Mouse (Mus musculus): ENCODE measurements around the gene Parg. TPM values are rescaled to one million over a fixed set of nuclear protein-coding genes. Genes with fewer than 3 reads are reported as not detected.
A peak's percentile ranks its signal among the peaks of the same experiment; 100 is the strongest.

Parg gene
- polyA plus RNA-seq, 1 experiment from 2014 or later: 47.5 TPM

DNA sequence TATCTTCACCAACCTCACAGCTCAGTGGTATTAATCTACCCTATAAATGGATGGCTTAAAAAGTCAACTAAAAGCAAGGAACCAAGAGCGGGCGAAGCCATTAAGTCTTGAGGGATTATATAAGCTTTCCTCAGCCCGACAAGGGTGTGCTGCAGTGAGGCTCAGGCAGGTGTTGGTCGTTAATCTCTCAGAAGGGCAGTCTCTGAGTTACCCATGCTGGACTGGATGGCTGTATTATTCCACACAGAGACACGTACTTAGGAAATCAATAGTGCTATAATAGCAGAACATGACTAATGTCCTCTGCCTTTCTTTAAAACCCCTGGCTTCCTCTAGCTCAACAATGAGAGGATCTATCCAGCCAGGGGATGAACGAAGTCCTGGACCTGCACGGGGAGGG is 100.7 kb downstream of the Parg start:
- H3K27me3 ChIP-seq (ENCODE audit: low read depth, poor library complexity, severe bottlenecking): no peaks in the 10 kb centered on the region
- no peak overlapping the region for H3K4me3 ChIP-seq
- H3K27ac ChIP-seq (replicated peaks): no peak overlapping the region
- 89% methylated on average over 7 of the region's 7 CpGs for WGBS
- peaks cover 31% of the 10 kb centered on the region for H3K36me3 ChIP-seq
- no peaks in the 10 kb centered on the region for H3K9me3 ChIP-seq (replicated peaks)
- 0 out of 2 replicates have a peak, but pooled peaks cover 3% of the 10 kb centered on the region for H3K4me1 ChIP-seq
- DNase-seq (ENCODE audit: low spot score): no peak

DNA sequence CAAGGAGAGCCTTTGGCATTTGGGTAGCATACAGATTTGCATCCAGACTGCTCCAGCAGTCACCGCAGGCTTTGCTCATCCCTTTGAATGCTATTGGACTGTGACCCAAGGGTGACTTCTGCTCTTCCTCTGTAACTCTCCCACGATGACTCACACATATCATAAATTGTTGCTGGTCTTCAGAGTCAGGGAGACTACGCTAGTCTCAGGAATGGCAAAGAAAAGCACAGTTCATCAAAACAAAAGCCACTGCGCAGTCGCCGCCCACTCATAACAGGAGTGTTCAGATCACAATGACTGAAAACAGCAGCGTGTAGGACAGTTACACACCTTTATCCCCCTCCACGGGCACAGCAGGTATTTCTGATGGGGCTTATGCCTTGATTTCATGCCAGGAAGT is 103.2 kb downstream of the Parg start:
- DNase-seq (ENCODE audit: low spot score): no peak
- 0 out of 2 replicates have a peak, but pooled peaks cover 3% of the 10 kb centered on the region for H3K4me1 ChIP-seq
- H3K4me3 ChIP-seq: no peak overlapping the region
- no peaks in the 10 kb centered on the region for H3K9me3 ChIP-seq (replicated peaks)
- H3K27ac ChIP-seq (replicated peaks): no peak overlapping the region
- no peaks in the 10 kb centered on the region for H3K27me3 ChIP-seq (ENCODE audit: low read depth, poor library complexity, severe bottlenecking)
- 92% methylated on average over 8 of the region's 8 CpGs for WGBS
- H3K36me3 ChIP-seq: peaks cover 14% of the 10 kb centered on the region; the same call in 1 of the 2 replicates

DNA sequence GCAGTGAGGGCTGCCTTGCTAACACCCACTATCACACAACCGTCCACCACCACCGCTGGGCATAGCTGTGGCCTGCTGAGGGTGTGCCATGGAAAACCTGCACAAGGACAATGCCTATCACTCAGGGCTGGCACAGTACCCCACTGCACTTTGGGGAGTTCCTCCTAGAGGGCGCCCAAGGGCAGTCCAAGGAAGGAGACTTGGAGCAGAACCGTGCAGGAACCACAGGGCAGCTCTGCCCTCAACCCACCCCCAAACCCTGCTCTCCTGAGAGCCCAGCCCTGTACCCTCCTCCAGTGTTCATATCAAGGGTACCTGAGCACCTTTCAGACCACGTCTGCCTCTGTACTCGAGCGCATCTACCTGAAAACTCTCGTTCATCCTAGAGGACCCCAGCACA is 108.1 kb downstream of the Parg start:
- peak; percentile 44 for DNase-seq (ENCODE audit: low spot score)
- no peaks in the 10 kb centered on the region for H3K27me3 ChIP-seq (ENCODE audit: low read depth, poor library complexity, severe bottlenecking)
- no peaks in the 10 kb centered on the region for H3K9me3 ChIP-seq (replicated peaks)
- H3K27ac ChIP-seq (replicated peaks): no peak overlapping the region
- no peak overlapping the region for H3K4me3 ChIP-seq
- no peaks in the 10 kb centered on the region for H3K4me1 ChIP-seq
- 39% methylated on average over 8 of the region's 8 CpGs for WGBS
- H3K36me3 ChIP-seq: no peaks in the 10 kb centered on the region

DNA sequence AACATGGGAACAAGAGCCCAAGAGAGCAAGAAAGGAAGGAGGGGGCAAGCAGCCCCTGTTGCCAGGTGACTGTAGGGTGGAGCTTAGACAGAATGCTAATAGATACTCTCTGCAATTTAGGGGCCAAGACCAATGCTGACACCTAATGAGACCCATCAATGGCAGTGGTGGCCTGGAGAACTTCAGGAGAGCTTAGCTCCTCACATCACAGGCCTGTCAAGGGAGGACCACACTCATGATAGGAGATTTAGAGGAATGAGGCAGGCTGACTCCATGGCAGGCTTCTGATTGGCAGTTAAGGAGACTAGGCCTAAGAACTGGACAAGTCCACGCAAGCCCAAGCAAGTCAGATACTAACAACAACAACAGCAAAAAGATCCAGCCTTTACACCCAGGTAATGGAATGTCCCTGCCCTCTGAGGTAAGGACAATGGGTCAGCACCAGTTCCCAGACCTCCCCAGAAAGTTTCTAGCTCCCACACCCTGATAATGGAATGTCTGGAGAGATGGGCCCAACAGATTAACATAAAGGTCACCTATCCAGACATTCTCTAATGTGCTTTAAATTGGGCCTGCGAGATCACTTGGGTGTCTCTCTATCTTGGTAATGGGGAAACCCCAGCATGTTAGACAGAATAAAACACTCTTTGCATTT is 109.8 kb downstream of the Parg start:
- no peak overlapping the region for H3K4me3 ChIP-seq
- no peaks in the 10 kb centered on the region for H3K9me3 ChIP-seq (replicated peaks)
- WGBS: 87% methylated on average over 2 of the region's 2 CpGs
- no peak overlapping the region for H3K27ac ChIP-seq (replicated peaks)
- H3K4me1 ChIP-seq: no peaks in the 10 kb centered on the region
- no peak for DNase-seq (ENCODE audit: low spot score)
- no peaks in the 10 kb centered on the region for H3K27me3 ChIP-seq (ENCODE audit: low read depth, poor library complexity, severe bottlenecking)
- H3K36me3 ChIP-seq: no peaks in the 10 kb centered on the region

DNA sequence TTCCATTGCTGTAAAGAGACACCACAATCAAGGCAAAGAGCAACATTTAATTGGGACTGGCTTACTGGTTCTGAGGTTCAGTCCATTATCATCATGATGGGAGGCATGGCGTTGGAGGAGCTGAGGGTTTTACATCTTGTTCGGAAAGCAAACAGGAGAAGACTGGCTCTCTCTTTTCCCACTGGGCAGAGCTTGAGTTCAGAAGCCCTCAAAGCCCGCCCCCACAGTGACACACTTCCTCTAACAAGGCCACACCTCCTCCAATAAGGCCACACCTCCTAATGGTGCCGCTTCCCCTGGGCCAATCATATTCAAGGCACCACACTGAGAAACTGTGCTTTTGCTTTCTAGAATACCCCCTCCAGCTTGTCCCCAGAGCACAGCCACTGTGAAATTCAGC is 116.1 kb downstream of the Parg start:
- Histone ChIP-seq H3K27ac (replicated peaks) (no peak overlapping the region), H3K27me3 (ENCODE audit: low read depth, poor library complexity, severe bottlenecking) (no peaks in the 10 kb centered on the region), H3K4me3 (peak overlapping the region; percentile 30), H3K36me3 (no peaks in the 10 kb centered on the region), H3K4me1 (peaks cover 13% of the 10 kb centered on the region), H3K9me3 (replicated peaks) (no peaks in the 10 kb centered on the region)
- peak; percentile 39 for DNase-seq (ENCODE audit: low spot score)
- 15% methylated on average over 4 of the region's 4 CpGs for WGBS

DNA sequence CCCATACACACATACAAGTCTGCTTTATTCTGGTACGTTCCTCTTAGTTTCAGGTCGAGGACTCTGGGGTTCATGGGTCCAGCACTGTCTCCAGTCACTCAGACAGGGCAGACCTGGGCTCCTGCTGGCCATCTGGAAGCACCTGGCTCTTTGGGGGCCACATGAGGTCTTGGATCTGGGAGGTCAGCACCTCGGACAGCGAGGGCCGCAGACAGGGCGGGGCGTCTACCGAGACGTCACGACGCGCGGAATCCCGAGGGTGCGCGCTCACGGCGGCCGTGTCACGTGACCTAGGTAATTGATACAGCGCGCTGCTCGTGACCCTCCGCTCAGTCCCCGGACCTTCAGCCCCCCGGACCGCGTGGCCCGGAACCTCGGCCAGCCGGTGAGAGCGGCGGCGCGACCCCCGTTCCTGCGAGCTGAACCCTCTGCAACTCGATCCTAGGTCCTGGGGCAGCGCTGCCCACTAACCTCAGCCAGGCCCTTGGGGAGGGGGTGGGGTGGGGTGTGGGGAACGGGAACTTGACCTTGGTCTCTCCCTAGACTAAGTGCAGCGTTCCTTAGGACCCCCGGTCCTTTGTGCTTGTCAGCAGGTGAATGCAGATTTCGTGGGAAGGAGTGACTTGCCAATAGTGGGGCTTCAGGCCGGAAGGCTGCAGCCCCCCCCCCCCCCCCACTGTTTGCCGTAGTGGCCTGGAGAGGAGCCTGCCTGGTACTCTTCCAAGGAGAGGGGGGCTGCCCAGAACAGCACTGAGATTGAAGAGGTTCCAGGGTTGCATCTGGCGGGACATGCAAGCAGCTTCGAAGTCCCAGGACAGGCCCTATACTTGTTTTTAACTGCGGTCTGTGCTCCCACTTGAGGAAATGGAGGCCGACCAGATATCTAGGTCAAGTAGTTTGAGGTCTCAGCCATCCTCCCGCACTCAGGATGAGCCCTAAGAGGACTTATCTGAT is 120.3 kb downstream of the Parg start, which contains the start of gene Ogdhl:
Gene Ogdhl, plus strand, starts transcription at position 288 of the 954 bp plus-strand sequence.
- peak; percentile 88 for DNase-seq (ENCODE audit: low spot score)
- no peaks in the 10 kb centered on the region for H3K9me3 ChIP-seq (replicated peaks)
- H3K27me3 ChIP-seq (ENCODE audit: low read depth, poor library complexity, severe bottlenecking): no peaks in the 10 kb centered on the region
- H3K27ac ChIP-seq (replicated peaks): peak within 1 kb of the TSS; percentile 94
- 2% methylated on average over 50 of the region's 50 CpGs for WGBS
- peak within 1 kb of the TSS; percentile 80 for H3K4me3 ChIP-seq
- H3K36me3 ChIP-seq: no peaks in the 10 kb centered on the region
- peaks cover 18% of the 10 kb centered on the region for H3K4me1 ChIP-seq

DNA sequence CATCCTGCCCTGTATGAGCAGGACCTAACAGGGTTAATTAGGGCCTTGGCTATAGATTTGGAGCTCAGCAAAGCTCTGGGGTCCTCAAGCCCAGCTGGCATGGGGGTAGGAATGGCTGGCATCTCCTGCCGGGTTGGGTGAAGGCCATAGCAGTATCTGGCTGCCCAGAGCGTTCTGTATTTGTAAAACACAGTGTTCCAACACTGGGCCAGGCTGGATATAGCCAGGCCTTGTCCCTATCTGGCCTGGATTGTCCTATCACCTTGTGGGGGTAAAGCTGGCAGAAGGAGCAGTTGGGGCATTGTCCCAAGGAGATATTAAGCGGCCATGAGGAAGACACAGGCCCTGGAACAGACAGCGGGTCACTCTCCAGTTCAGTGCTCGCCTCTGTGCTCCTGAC is 121.5 kb downstream of the Parg start:
- H3K27ac ChIP-seq (replicated peaks): no peak overlapping the region
- no peaks in the 10 kb centered on the region for H3K9me3 ChIP-seq (replicated peaks)
- H3K27me3 ChIP-seq (ENCODE audit: low read depth, poor library complexity, severe bottlenecking): no peaks in the 10 kb centered on the region
- no peak for DNase-seq (ENCODE audit: low spot score)
- H3K36me3 ChIP-seq: no peaks in the 10 kb centered on the region
- 91% methylated on average over 5 of the region's 5 CpGs for WGBS
- peaks cover 18% of the 10 kb centered on the region for H3K4me1 ChIP-seq
- H3K4me3 ChIP-seq: no peak overlapping the region

DNA sequence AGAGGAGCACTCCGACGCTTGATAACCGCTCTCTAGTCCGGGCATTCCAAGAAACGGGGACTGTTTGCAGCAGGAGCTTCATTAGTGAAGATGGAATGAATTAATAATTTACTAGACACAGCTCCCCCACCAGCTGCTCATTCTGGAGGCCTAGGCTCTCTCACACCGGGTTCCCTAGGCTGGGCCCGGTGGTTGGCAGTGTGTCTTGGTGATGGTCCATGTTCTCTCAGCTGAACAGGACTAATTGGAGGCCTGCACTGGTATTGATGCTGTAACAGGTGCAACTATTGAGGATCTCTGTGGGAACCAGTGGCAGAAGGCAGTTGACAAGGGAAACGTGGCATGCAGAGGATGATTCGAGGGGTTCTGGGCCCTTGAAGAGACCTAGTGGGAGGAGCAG is 125.6 kb downstream of the Parg start:
- no peak for DNase-seq (ENCODE audit: low spot score)
- Histone ChIP-seq H3K4me3 (no peak overlapping the region), H3K27me3 (ENCODE audit: low read depth, poor library complexity, severe bottlenecking) (no peaks in the 10 kb centered on the region), H3K27ac (replicated peaks) (no peak overlapping the region), H3K36me3 (peaks cover 6% of the 10 kb centered on the region), H3K9me3 (replicated peaks) (no peaks in the 10 kb centered on the region), H3K4me1 (peaks cover 9% of the 10 kb centered on the region)
- 92% methylated on average over 9 of the region's 9 CpGs for WGBS

DNA sequence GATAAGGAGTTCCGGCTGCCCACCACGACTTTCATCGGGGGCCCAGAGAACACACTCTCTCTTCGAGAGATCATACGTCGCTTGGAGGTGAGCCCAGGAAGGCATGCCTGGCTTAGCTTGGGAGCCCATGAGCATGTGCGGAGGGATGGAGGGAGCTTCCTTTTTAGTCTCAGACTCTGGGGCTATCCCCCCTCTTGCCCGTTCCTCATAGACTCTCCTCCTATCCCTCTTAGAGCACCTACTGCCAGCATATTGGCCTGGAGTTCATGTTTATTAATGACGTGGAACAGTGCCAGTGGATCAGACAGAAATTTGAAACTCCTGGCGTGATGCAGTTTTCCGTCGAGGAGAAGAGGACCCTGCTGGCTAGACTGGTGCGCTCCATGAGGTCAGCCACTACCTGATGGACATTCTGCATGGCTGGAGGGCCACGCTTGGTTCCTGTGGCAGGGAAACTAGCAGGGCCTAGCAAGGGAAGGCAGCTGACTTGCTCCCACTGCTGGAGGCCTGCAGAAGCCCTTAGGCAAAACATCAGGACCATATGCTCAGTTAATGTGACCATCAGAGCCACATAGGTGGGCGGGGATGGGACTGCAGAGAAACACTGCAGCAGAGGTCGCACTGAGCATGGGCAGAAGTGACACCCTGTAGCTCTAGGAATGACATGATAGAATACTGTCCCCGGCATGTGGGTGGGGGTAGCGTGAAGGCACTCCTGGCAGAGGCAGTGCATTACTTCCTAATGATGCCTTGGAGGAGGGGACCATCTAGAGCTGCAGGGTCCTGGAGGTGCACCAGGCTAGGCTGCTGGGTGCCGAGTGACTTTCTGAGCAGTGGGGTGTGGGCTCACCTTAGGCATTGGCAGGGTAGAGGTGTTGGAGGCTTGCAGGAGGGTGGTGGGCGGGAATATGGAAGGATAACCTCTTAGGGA is 131.0 kb downstream of the Parg start:
- Histone ChIP-seq H3K27me3 (ENCODE audit: low read depth, poor library complexity, severe bottlenecking) (no peaks in the 10 kb centered on the region), H3K4me3 (no peak overlapping the region), H3K4me1 (no peaks in the 10 kb centered on the region), H3K9me3 (replicated peaks) (no peaks in the 10 kb centered on the region), H3K36me3 (peaks cover 46% of the 10 kb centered on the region), H3K27ac (replicated peaks) (no peak overlapping the region)
- DNase-seq (ENCODE audit: low spot score): no peak
- 92% methylated on average over 20 of the region's 20 CpGs for WGBS

DNA sequence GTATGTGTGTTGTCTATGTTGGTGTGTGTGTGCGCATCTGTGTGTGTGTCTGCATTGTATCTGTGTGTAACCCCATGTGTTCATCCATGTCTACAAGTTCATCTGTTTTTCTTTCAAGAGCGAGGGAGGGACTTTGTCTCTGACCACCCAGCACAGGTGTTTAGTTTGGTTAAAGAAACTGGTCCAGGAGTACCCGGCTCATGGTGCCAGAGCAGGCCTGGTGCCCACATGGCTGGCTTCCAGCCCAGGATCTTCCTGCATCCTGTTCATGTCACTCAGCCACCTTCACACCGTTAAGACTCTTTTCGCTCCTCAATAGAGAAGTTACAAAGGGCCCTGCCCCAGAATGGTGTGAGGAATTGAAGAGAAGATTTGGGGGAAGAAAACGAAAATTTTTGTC is 134.3 kb downstream of the Parg start:
- 86% methylated on average over 6 of the region's 6 CpGs for WGBS
- H3K36me3 ChIP-seq: peaks cover 77% of the 10 kb centered on the region
- no peaks in the 10 kb centered on the region for H3K4me1 ChIP-seq
- DNase-seq (ENCODE audit: low spot score): no peak
- H3K9me3 ChIP-seq (replicated peaks): no peaks in the 10 kb centered on the region
- no peak overlapping the region for H3K27ac ChIP-seq (replicated peaks)
- H3K4me3 ChIP-seq: no peak overlapping the region
- no peaks in the 10 kb centered on the region for H3K27me3 ChIP-seq (ENCODE audit: low read depth, poor library complexity, severe bottlenecking)

DNA sequence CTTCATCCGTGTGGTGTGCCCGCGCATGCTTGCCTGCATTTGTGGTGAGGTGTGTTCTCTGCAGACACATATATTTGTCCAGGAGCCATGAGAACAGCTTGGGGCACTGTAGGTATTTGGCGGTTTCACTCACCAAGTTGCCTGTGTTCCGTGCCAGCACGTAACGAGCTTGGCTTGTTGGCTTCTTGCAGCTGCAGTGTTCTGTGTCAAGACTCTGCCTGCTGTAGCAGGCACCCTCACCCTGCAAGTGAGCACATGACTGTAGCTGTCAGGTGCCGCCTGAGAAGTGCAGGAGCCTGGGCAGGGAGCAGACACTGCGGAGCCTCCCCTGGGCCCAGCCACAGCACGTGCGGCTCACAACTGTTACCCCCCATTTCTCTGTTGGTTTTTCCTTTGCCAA is 134.8 kb downstream of the Parg start:
- Histone ChIP-seq H3K4me3 (no peak overlapping the region), H3K4me1 (no peaks in the 10 kb centered on the region), H3K9me3 (replicated peaks) (no peaks in the 10 kb centered on the region), H3K27ac (replicated peaks) (no peak overlapping the region), H3K36me3 (peaks cover 82% of the 10 kb centered on the region), H3K27me3 (ENCODE audit: low read depth, poor library complexity, severe bottlenecking) (no peaks in the 10 kb centered on the region)
- DNase-seq (ENCODE audit: low spot score): no peak
- 90% methylated on average over 11 of the region's 11 CpGs for WGBS

DNA sequence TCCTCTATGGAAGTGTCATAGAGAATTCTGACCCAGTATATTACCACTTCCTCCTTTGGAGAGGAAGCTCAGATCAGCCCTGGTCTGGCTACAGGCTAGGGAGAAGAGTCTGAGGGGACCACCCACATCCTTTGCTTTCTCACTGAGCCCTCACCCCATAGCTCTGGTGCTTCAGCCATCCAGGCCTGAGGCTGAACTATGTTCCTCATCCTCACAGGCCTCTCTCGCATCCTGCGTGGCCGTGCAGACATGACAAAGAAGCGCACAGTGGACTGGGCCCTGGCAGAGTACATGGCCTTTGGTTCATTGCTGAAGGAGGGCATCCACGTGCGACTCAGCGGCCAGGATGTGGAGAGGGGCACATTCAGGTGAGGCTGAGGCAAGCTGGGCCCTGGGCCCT is 140.1 kb downstream of the Parg start:
- DNase-seq (ENCODE audit: low spot score): no peak
- no peaks in the 10 kb centered on the region for H3K9me3 ChIP-seq (replicated peaks)
- 94% methylated on average over 7 of the region's 7 CpGs for WGBS
- H3K36me3 ChIP-seq: peaks cover 92% of the 10 kb centered on the region
- H3K4me3 ChIP-seq: no peak overlapping the region
- H3K27me3 ChIP-seq (ENCODE audit: low read depth, poor library complexity, severe bottlenecking): no peaks in the 10 kb centered on the region
- H3K27ac ChIP-seq (replicated peaks): no peak overlapping the region
- H3K4me1 ChIP-seq: no peaks in the 10 kb centered on the region
